Mouse (Mus musculus): Measurements from ENCODE around the gene Nkiras2.
"Not testable (repeated sequence)": the region's sequence is repeated elsewhere in the genome, so short reads cannot be mapped to it uniquely, and the experiment has no call there.

The Nkiras2 gene

DNA sequence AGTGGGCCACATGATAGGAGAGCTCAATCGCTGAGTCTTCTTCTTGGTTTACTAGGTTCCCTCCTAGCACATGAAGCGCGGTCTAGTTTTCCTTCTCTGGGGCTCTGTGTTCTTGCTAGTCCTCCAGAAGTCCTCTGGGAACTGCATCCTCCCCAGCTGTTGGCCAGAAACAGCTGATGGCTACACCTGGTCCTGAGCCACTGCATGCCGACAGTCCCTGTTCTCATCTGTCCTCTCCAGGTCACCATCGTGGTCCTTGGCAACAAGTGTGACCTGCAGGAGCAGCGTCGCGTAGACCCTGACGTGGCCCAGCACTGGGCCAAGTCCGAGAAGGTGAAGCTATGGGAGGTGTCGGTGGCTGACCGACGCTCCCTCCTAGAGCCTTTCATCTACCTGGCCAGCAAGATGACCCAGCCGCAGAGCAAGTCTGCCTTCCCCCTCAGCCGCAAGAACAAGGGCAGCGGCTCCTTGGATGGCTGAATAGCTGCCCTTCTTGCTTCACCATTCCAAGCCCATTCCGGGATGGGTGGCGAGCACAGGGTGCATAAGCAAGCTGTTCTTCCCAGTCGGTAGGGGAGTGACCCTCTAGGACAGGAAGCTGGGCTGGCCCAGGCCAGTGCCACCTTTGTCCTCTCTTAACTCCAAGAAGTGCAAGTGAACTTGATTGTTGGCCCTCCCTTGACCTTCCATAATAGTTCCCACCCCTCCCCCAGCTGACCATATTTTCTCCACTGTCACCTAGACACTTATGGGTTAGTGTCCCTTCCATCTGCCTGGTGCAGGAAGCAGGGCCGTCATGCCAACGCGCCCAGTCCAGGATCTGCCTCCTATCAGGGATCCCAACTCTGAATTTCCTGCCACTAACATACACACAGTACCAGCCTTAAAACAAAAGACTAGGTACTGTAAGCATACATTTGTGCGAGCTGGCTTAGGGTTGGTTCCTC is 7.0 kb downstream of the Nkiras2 start:
- intact Hi-C loops (cut with DNase I) = loop anchor here (1.0 kb wide), 1 partner anchor 69 kb away; no protein-coding TSS in a partner anchor

GRCm38 (mm10) chr11:100626701-100627195 is 7.7 kb downstream of the Nkiras2 start:
- intact Hi-C loops (cut with DNase I) = loop anchor here (1.0 kb wide), 1 partner anchor 69 kb away; no protein-coding TSS in a partner anchor

GRCm38 (mm10) chr11:100628056-100628455 is 9.0 kb downstream of the Nkiras2 start:
- intact Hi-C loops (cut with DNase I) = no loop called here

DNA sequence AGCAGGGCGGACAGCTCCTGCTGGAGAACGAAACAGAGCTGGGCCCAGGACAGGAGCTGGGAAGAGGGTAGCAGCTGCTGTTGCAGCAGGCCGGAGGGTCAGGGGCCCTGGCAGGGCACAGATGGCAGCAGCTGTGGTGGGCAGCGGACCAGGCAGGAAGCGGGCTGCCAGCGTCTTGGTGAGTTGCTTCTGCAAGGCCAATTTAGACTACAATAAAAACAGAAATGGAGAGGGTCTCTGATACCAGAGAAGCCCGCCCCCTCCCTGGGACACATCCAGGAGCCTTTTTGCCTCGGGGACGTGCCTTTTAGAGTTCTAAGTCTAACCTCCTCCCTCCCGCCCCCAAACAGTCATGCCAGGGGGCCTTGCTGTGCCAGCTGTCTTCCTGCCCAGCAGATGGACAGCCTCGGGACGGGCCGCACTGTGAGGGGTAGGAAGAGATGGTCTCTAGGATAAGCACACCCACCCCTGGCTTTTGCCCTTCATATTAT is 9.9 kb downstream of the Nkiras2 start:
- intact Hi-C loops (cut with DNase I) = no loop called here

DNA sequence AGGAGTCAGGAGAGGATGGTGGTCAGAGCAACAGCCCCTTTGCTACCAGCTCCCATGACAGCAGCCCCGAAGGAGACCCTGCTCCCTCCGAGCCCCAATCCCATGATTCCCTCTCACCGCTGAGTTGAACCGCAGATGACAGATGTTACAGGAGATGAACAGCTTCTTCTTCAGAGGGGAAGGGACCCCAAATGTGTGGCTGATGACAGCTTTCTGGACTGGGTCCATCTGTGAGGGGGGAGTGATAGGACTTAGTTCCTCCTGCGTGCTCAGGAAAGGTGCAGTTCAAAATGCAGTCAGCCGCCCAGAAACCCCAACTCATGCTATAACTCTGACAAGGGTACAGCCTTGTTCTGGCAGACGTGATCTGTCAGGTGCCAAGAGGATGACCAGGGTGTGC is 15.5 kb downstream of the Nkiras2 start:
- intact Hi-C loops (cut with DNase I) = no loop called here

GRCm38 (mm10) chr11:100640159-100640906 is 21.3 kb downstream of the Nkiras2 start:
- intact Hi-C loops (cut with DNase I) = loop anchor here (5.0 kb wide), 1 partner anchor 52 kb away; the partner anchor contains the start of gene Zfp385c

- intact Hi-C loops (cut with DNase I) = loop anchor here (5.0 kb wide), 1 partner anchor 48 kb away; the partner anchor contains the start of gene Zfp385c
These were observed 24.9 kb downstream of the Nkiras2 start for GRCm38 (mm10) chr11:100643612-100644575.

- intact Hi-C loops (cut with DNase I) = no loop called here
These were observed 27.2 kb downstream of the Nkiras2 start for GRCm38 (mm10) chr11:100646265-100646664.

DNA sequence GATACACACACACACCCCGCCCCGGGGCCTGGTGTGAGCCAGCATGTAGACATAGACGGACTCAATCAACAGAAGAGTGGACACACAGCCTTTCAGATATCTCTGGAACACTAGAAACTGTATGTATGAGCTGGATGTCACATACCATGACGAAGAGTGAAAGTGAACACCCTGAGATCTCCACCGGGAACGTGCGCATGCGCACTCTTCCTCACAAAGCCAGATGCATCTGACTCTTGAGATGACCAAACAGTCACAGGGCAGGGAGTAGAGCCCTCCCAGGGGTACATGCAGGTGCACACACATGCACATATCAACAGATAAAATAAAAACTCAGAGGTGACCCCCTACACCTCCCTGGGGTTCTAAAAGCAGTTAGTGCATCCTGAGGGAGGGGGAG is 29.4 kb downstream of the Nkiras2 start:
- intact Hi-C loops (cut with DNase I) = no loop called here

GRCm38 (mm10) chr11:100651205-100651604 is 32.2 kb downstream of the Nkiras2 start:
- intact Hi-C loops (cut with DNase I) = no loop called here

DNA sequence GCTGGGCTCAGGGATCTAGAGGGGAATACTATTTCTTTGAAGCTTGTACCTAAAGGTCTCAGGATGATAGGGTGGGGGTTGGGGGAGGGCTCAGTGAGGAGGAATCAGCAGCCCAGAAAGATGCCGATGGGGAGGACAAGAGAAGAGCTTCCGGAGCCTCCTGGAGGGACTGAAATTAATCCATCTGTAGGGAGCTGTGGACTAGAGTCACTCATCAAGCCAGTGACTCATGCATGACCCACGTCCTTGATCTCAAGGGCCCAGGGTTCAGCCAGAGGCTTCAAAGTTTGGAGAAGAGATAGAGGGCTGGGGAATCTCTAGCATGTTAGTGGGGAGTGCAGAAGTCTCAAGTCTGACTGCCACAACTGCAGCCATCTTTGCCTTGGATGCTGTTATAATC is 32.7 kb downstream of the Nkiras2 start:
- intact Hi-C loops (cut with DNase I) = no loop called here

DNA sequence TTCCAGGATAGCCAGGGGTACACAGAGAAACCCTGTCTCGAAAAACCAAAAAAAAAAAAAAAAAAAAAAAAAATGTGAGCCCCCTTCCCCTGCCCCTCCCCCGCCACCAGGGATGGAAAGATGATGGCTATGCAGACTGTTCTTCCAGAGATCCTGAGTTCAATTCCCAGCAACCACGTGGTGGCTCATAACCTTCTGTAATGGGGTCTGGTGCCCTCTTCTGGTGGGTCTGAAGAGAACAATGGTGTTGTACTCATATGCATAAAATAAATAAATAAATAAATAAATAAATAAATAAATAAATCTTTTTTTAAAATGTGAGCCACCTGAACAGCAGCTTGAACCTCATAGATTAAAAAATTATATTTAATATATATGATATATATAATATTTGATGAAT is 36.5 kb downstream of the Nkiras2 start:
- intact Hi-C loops (cut with DNase I) = not testable (repeated sequence)

- intact Hi-C loops (cut with DNase I) = no loop called here
These were observed 37.4 kb downstream of the Nkiras2 start for GRCm38 (mm10) chr11:100656458-100656857.

DNA sequence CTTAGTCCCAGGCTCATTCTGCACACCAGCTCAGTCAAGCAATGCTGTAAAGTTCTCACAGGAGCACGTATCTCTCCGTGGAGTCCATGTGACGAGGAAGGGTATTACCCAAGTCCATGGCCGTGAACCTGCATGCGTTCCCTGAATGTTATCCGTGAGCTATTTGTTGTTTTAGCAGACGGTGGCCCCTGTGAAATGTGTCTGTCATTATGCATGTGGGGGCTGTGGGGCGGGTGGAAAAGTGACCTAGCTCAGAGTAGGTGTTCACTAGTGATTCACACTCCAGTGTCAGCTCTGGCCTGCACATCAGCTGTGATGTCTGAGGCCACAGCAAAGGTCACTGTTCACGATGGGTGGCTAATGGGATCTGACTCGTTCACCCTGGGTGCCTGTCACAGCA is 40.8 kb downstream of the Nkiras2 start:
- intact Hi-C loops (cut with DNase I) = no loop called here

- intact Hi-C loops (cut with DNase I) = no loop called here
These were observed 52.0 kb downstream of the Nkiras2 start for GRCm38 (mm10) chr11:100671049-100671448.

DNA sequence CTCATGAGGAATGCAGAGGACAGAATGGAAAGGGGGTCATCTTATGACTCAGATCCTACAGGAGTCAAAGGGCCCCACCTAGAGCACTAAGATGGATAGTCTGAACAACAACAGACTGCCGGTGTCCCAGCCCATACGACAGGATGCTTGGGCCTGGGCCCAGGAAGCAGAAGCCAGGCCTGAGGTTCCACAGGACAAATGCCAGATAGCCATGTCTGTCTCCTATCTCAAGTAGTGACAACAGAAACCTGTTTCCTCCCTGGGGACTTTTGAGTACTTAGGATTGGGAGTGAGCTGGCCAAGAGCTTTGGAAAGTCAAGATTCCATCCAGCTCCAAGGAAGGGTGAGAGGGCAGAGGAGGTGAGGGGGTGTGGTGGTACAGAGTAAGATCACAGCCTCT is 52.9 kb downstream of the Nkiras2 start:
- intact Hi-C loops (cut with DNase I) = no loop called here

DNA sequence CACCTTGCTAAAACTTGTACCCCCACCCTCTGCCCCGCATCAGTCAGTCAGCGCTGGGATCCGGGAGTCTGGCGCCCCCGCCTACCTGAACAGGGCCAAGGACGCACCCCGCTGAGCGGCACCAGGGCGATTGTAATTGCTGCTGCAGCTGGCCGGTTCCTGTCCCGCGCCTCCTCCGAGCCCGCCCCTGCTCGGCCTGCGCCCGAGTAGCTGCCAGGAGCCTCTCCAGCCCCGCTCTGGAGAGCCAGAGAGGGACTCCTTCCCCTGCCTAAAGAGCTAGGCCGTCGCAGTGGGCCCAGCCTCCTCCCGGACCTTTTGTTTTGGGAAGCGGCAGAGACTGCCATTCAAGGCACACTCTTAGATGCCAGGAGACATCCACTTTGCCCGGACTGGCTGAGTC is 54.1 kb downstream of the Nkiras2 start:
- intact Hi-C loops (cut with DNase I) = no loop called here

Measured in adrenal gland (tissue).